Mouse (Mus musculus) brain, embryonic 18.5 days (tissue): ENCODE data around the gene Gnb1l.
A peak's percentile ranks its signal among the peaks of the same experiment; 100 is the strongest.

Experiments used
- DNase-seq: peaks from one replicate; pipeline ENCODE4 v3.0.0-alpha.2; 2012; ENCODE audit warnings: low read depth, low spot score

Gnb1l gene

GRCm38 (mm10) chr16:18543151-18543829 is 44.8 kb downstream of the Gnb1l start:
- peak; percentile 14 for DNase-seq

- DNase-seq = no peak
Observed at GRCm38 (mm10) chr16:18547891-18548290, 49.4 kb downstream of the Gnb1l start.

DNA sequence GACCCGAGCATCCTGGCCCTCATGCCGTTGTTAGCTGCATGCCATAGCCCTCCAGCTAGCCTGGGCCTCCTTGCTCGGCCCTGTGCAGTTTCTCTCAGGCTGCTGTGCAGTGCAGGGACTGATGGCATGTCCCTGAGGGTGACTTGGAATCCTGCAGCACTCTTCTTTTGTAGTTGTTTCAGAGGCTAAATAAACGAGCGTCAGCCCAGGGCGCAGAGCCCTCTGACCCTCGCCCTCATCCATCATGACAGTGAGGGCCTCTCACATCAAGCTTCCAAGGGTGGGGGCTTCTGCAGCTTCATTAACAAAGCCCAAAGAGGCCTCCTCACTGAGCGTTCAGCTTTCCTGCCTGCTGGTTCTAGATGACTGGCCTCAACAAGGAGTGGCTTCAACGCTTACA is 53.1 kb downstream of the Gnb1l start:
- DNase-seq = no peak

DNA sequence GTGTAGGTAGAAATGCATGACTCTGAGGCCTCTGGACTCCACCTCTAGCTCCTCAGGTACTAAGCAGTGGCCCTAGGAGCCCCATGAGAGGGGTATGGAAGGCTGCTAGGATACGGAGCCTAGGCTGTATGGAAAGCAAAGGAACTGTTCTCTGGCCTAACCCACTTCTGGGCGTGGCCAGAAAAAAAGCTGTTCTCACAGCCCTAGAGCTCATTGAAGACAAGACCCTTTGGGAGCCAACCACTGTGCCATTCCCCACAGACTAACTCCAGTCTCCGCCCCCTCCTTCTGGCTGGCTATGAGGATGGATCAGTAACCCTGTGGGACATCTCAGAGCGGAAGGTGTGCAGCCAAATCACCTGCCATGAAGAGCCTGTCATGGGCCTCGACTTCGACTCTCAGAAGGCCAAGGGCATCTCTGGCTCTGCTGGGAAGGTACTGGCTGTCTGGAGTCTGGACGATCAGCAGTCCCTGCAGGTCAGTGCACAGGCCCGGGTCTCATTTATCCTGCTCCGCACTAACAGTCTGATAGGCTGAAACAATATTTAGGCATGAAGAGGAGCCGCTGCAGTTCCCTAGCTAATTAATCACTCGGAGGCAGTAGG is 53.7 kb downstream of the Gnb1l start:
- DNase-seq = no peak

GRCm38 (mm10) chr16:18554721-18555120 is 56.2 kb downstream of the Gnb1l start:
- DNase-seq = no peak

- DNase-seq = no peak
Observed at GRCm38 (mm10) chr16:18555235-18555935, 56.9 kb downstream of the Gnb1l start.

DNA sequence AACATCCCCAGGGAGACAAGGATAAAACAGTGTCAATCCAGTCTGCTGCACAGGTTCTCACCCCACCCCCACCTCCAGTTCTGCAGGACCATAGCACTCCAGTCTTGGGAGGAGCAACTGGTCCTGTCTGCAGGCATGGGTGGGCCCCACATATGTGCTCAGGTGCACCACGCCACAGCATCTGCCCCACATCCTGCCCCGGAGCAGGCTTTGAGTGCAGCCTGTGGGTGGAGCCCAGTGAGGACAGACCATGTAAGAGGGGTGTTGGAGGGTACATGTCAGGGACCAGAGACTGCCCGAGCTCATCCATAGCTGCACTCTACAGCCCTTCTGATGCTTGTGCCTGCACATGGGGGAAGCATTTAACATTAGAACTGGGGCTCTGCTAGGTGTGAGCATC is 57.9 kb downstream of the Gnb1l start:
- no peak for DNase-seq

DNA sequence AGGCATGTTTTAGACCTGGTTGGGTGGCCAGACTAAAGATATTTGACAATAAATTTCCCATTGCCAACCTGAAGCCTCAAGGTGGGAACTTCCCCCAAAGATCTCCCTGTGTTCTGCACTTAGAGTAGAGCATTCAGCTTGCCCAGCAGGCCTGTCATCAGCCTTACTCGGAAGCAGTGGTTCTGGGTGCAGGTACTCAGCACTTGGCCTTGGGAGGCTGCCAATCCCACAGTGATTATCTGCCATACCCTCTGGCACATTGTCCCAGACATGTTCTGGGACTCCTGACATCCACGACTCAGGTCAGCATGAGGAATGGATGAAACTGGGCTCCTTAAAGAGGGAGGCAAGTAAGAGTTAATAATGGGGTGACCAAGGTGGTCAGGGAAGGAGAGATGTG is 66.0 kb downstream of the Gnb1l start:
- no peak for DNase-seq

DNA sequence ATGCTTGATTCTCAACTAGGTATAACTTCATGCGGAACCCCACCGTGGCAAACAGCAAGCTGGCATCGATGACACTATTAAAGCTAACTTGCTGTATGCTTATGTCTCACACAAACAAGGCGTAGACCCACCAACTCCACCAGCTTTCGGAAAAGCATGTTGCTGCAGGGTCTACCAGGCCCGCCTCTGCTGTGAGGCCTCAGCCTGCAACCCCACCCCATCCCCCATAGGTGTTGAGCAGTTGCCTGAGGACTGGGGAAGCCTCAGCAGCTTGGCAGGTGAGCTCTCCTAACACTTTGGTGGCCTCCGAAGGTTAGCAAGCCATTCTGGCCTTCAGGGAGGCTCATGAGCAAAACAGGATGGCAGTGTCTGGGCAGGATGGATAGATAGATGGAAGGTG is 70.1 kb downstream of the Gnb1l start:
- no peak for DNase-seq

- DNase-seq = no peak
Observed at GRCm38 (mm10) chr16:18574196-18574595, 75.7 kb downstream of the Gnb1l start.

GRCm38 (mm10) chr16:18577071-18577470 is 78.6 kb downstream of the Gnb1l start:
- DNase-seq = no peak

- no peak for DNase-seq
Observed at GRCm38 (mm10) chr16:18577599-18578160, 79.2 kb downstream of the Gnb1l start.

GRCm38 (mm10) chr16:18580389-18580788 is 81.9 kb downstream of the Gnb1l start:
- DNase-seq = no peak

DNA sequence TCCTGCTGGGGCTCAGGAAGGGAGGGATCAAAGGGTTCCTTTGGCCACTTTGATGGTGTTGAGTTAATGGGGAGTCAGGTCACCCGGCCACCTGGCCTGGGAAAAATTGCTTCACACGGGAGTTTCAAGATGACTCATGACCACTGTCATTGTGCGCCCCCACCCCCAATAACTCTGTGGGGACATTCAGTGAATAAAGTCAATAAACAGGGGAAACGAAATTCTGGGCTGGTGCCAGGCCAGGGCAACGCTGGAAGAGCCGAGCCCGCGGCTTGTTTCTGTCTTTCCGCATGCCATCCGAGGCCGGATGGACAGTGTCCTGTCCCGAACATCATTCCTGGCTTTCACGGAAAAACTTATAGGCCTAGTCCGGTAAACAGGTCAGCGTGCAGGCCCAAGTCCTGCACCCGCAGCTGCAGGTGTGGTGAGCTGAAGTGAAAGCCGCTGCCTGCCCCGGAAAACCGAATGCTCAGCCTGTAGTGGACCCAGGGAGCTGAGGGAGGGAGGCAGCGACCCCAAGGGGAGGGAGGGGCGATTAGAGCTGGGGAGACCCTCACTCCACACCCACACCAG is 82.6 kb downstream of the Gnb1l start:
- no peak for DNase-seq

DNA sequence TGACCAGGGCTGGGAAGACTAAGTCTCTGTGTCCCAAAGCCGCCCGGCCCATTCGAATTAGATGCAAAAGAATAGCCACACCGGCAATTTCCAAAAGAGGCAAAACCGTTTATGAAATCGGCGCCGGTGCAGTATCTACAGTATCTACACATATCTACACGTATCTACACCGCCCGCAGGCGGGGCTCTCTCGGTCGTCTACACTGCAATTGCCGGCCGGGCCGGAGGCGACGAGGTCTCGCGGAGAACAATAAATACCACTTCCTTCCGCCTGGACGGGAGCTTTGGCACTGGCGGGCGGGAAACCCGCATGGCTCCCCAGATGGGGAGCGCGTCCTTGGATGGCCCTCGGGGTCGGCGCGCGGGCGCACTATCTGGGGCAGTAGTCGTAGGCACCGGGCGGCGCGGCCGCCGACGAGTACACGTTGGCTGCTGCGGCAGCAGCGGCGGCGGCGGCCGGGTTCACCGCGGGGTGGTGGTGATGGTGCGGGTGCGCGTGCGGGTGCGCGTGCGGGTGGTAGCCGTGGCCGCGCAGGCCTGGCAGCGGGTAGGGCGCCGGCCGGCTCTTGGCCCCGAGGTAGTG is 83.2 kb downstream of the Gnb1l start:
- no peak for DNase-seq

GRCm38 (mm10) chr16:18582426-18583148 is 84.1 kb downstream of the Gnb1l start:
- DNase-seq = no peak

GRCm38 (mm10) chr16:18583169-18583568 is 84.7 kb downstream of the Gnb1l start:
- no peak for DNase-seq

DNA sequence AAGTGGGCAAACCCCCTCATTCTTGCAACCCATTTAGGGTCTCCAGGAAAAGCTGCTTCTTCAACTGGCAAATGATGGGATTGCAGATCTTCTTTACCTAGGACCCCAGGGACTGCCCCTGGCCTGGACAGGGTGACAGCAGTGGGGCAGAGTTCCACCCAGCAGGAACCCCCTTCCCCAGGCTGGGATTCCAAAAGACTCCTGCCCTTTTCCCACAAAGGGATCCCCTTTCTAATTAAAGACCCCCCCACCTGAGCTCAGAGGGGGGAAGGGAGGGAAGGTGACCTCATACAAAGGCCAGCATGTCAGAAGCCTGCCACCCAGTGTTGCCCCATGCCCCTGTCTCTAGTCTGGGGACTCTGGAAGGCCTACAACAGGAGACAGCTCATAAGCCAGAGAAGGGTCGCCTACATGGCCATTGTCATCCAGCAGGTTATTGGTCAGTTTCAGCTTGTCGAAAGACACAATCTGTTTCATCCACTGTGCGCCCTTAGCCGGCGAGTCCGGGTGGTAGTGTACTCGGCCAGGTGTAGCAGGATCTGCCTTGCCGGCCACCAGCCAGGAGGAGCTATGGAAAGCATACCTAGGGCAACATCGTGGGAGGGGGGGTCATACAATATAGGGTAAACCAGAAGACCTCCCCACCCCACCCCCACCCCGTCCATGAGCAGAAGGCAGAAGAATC is 85.3 kb downstream of the Gnb1l start:
- no peak for DNase-seq

DNA sequence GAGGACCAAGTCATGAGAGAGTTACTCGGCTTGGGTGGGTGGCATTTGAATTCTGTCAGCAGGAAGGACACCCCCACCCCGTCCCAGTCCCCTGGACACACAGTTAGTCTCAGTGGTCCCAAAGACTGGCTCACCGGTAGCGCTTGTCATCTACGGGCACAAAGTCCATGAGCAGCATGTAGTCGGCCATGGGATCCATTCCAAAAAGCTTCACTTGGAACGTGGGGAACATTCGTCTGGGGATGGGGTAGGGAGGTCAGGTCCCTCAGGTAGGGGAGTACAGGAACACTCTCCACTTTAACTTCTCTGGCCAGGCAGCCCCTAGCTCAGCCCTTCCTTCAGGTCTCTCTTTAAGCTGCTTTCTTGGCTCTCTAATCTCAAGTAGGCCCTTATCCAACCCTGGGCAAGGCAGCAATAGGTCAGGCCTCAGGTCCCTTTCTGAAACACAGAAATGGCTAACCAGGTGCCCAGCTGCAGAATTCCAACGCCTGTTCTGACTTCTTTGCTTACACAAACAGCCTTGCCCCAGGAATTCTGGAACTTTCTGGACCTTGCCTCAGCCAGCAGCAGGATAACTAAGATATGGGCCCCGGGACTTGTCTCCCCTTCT is 86.5 kb downstream of the Gnb1l start:
- DNase-seq = no peak

DNA sequence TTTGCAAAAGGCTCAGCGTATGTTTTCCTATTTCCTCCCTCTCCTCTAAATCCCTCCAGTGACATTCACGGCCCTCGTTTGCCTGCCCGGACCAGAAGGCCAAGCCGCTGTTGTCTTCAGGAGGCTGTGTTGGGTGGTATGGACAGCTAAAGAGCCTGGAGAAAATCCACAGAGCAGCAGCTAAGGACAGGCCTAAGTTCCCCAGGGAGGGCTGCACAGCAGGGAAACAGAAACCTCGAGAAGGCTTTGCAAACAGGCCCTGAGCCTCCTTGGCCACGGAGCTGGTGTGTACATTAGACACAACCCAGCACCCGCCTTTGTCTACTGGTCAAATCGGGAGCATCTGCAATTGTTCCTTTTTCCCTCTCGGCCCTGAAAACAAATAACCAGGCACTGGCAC is 87.2 kb downstream of the Gnb1l start:
- no peak for DNase-seq
